In genomic region chrX:72953464-72953863, GRCm38 (mm10) we compare ENCODE assay signal across 23 mouse cellular contexts. TPM values are rescaled to one million over a fixed set of nuclear protein-coding genes. Genes with fewer than 3 reads are reported as not detected.
A peak's percentile ranks its signal among the peaks of the same experiment; 100 is the strongest.
DNase-seq lines count a peak whose midpoint lies in the region; ATAC-seq and TF ChIP-seq lines count a peak whose summit lies in the region.
"Had no signal": no experiment of that assay in that cellular context is flagged by ENCODE, and none has a peak within 500 bp of the region (broad histone marks: within the 10 kb centered on the region; RNA-seq: fewer than 3 reads in every experiment).

No protein-coding gene starts in this region.

- no peaks in the 10 kb centered on the region for H3K27me3 ChIP-seq in kidney, embryonic 16.5 days (ENCODE audit: insufficient read depth, low read length)
- H3K27me3 ChIP-seq: embryonic facial prominence, embryonic 15.5 days; forebrain, embryonic 15.5 days; heart, embryonic 15.5 days; hindbrain, embryonic 13.5 days; midbrain, embryonic 12.5 days; neural tube, embryonic 15.5 days had no signal

- no peak overlapping the region for H3K4me3 ChIP-seq in kidney, embryonic 16.5 days (ENCODE audit: low read length)
- no peak overlapping the region for H3K4me3 ChIP-seq in lung, adult 2 months (replicated peaks; ENCODE audit: extremely low read depth, low read depth, low read length)
- H3K4me3 ChIP-seq: embryonic facial prominence, embryonic 15.5 days; forebrain, embryonic 15.5 days; heart, embryonic 15.5 days; hindbrain, embryonic 13.5 days; limb, embryonic 10.5 days; midbrain, embryonic 12.5 days; neural tube, embryonic 15.5 days had no signal

- H3K4me1 ChIP-seq in kidney, embryonic 16.5 days (ENCODE audit: insufficient read depth, low read length), result no peaks in the 10 kb centered on the region
- no peaks in the 10 kb centered on the region for H3K4me1 ChIP-seq in lung, adult 2 months (ENCODE audit: control insufficient read depth, insufficient read depth, low read length)
- H3K4me1 ChIP-seq: embryonic facial prominence, embryonic 15.5 days; forebrain, embryonic 15.5 days; heart, embryonic 15.5 days; hindbrain, embryonic 13.5 days; limb, embryonic 10.5 days; midbrain, embryonic 12.5 days; neural tube, embryonic 15.5 days had no signal

- no peak overlapping the region for H3K9ac ChIP-seq in kidney, embryonic 16.5 days (replicated peaks; ENCODE audit: low read length)
- H3K9ac ChIP-seq: embryonic facial prominence, embryonic 15.5 days; forebrain, embryonic 15.5 days; heart, embryonic 15.5 days; hindbrain, embryonic 13.5 days; midbrain, embryonic 12.5 days; neural tube, embryonic 15.5 days had no signal

- H3K36me3 ChIP-seq in kidney, embryonic 16.5 days (ENCODE audit: insufficient read depth, low read length), result peaks cover 6% of the 10 kb centered on the region; the same call in 1 of the 2 replicates
- H3K36me3 ChIP-seq: heart, embryonic 15.5 days had no signal

- H3K9me3 ChIP-seq in kidney, embryonic 16.5 days (ENCODE audit: low read length), result no peaks in the 10 kb centered on the region
- H3K9me3 ChIP-seq: embryonic facial prominence, embryonic 15.5 days; forebrain, embryonic 15.5 days; heart, embryonic 15.5 days; hindbrain, embryonic 13.5 days; limb, embryonic 10.5 days; midbrain, embryonic 12.5 days; neural tube, embryonic 15.5 days had no signal

- no peak for TF ChIP-seq CTCF in lung, adult 2 months (IDR thresholded peaks at IDR 0.05; ENCODE audit: insufficient read depth, low read length)

- no peak for TF ChIP-seq POLR2A in lung, adult 2 months (IDR thresholded peaks at IDR 0.05; ENCODE audit: borderline replicate concordance, extremely low read depth, low read depth, low read length)

- 56% methylated on average over 4 of the region's 4 CpGs for WGBS in kidney, embryonic 16.5 days
- WGBS in lung, adult 2 months, result 83% methylated on average over 4 of the region's 4 CpGs

- ATAC-seq in kidney, embryonic 16.5 days (ENCODE audit: low FRiP score, low TSS enrichment), result peak; percentile 78; the same call in 1 of the 2 replicates
- ATAC-seq: forebrain, embryonic 15.5 days; inflammation-experienced regulatory T-cells, adult 6 months had no signal

- H3K27ac ChIP-seq in kidney, embryonic 16.5 days (ENCODE audit: low read length), result no peak overlapping the region
- H3K27ac ChIP-seq: embryonic facial prominence, embryonic 15.5 days; forebrain, embryonic 15.5 days; heart, embryonic 15.5 days; hindbrain, embryonic 13.5 days; limb, embryonic 10.5 days; midbrain, embryonic 12.5 days; neural tube, embryonic 15.5 days; stomach, postnatal 0 days had no signal

- H3K4me2 ChIP-seq in kidney, embryonic 16.5 days (replicated peaks; ENCODE audit: low read depth, low read length), result no peak overlapping the region
- H3K4me2 ChIP-seq: embryonic facial prominence, embryonic 15.5 days; forebrain, embryonic 15.5 days; heart, embryonic 15.5 days; hindbrain, embryonic 13.5 days; midbrain, embryonic 12.5 days; neural tube, embryonic 15.5 days had no signal

- peak; percentile 7 to 24 for DNase-seq in adrenal gland, adult (ENCODE audit: inconsistent age in 2 of 2, low spot score in 1 of 2)
- DNase-seq in adrenal gland, postnatal 10 days, result no peak
- peak; percentile 2 for DNase-seq in fibroblast of lung, adult 2 months (ENCODE audit: low read depth)
- peak; percentile 46 for DNase-seq in yolk sac, embryonic 10.5 days (ENCODE audit: low spot score)
- DNase-seq in urinary bladder, adult 2 months (ENCODE audit: low spot score), result no peak
- no peak for DNase-seq in lung, adult 2 months
- DNase-seq: adrenal gland, postnatal 14 days; cerebellum, adult 9-10 months; heart, postnatal 36 days; liver; lung, adult 18-20 months; lung, postnatal 14 days had no signal

RNA-seq across cellular contexts. Expression of gene Zfp185, which starts 33.7 kb away (rescaled TPM):
- 1 to 10 TPM; 4.1 to 4.4 TPM for total RNA-seq in adrenal gland, postnatal 10 days (2021)
- 7.5 and 7.6 TPM in 2 replicates for polyA plus RNA-seq in kidney, embryonic 16.5 days (2015; fragmentation: Nextera tagmentation; extraction: Ambion mirVana)
- polyA plus RNA-seq in urinary bladder, adult 2 months (2012; rRNA removed), result 3.8 and 5.4 TPM in 2 replicates
- polyA plus RNA-seq in lung, adult 2 months (2012; rRNA removed), result 2.9 and 5.6 TPM in 2 replicates
- total RNA-seq: megakaryocyte progenitor cell, adult 5-6 weeks had no signal
- polyA plus RNA-seq: inflammation-experienced regulatory T-cells, adult 6 months had no signal

RNA-seq across cellular contexts. Expression of gene Nsdhl, which starts 35.1 kb away (rescaled TPM):
- total RNA-seq in adrenal gland, postnatal 10 days (2021), result 10 to 100 TPM; 20.5 to 23.2 TPM
- polyA plus RNA-seq in kidney, embryonic 16.5 days (2015; fragmentation: Nextera tagmentation; extraction: Ambion mirVana), result 28.2 and 30.4 TPM in 2 replicates
- 24.3 and 29.9 TPM in 2 replicates for polyA plus RNA-seq in urinary bladder, adult 2 months (2012; rRNA removed)
- polyA plus RNA-seq in lung, adult 2 months (2012; rRNA removed), result 11.7 and 20.3 TPM in 2 replicates

RNA-seq across cellular contexts. Expression of gene Cetn2, which starts 35.3 kb away (rescaled TPM):
- total RNA-seq in adrenal gland, postnatal 10 days (2021), result 10 to 100 TPM; 39.1 to 39.5 TPM
- polyA plus RNA-seq in kidney, embryonic 16.5 days (2015; fragmentation: Nextera tagmentation; extraction: Ambion mirVana), result 84.4 and 85.0 TPM in 2 replicates
- 47.2 and 48.0 TPM in 2 replicates for polyA plus RNA-seq in urinary bladder, adult 2 months (2012; rRNA removed)
- 4.0 and 9.2 TPM in 2 replicates for polyA plus RNA-seq in lung, adult 2 months (2012; rRNA removed)

Comparison
In these comparisons a context has a peak if more than half of its experiments do, and no peak if none do; other contexts are left out.
1. DNase-seq: peak in adrenal gland, adult (2 of 2), fibroblast of lung, adult 2 months (single experiment) and yolk sac, embryonic 10.5 days (single experiment); none in adrenal gland, postnatal 10 days (single experiment), urinary bladder, adult 2 months (single experiment) and lung, adult 2 months (single experiment).